Comparison of ENCODE assay signal across 10 mouse cellular contexts in genomic region chr4:141101855-141102254, GRCm38 (mm10). TPM values are rescaled to one million over a fixed set of nuclear protein-coding genes. Genes with fewer than 3 reads are reported as not detected.
DNase-seq lines count a peak whose midpoint lies in the region; ATAC-seq and TF ChIP-seq lines count a peak whose summit lies in the region.
"Had no signal": no experiment of that assay in that cellular context is flagged by ENCODE, and none has a peak within 500 bp of the region (broad histone marks: within the 10 kb centered on the region; RNA-seq: fewer than 3 reads in every experiment).

No protein-coding gene starts in this region.

- no peaks in the 10 kb centered on the region for H3K27me3 ChIP-seq in limb, embryonic 11.5 days (ENCODE audit: control insufficient read depth, insufficient read depth, low read length)
- H3K27me3 ChIP-seq in limb, embryonic 10.5 days (ENCODE audit: low read depth, poor library complexity, severe bottlenecking) = no peaks in the 10 kb centered on the region
- H3K27me3 ChIP-seq: limb, embryonic 15.5 days had no signal

- no peaks in the 10 kb centered on the region for H3K4me1 ChIP-seq in limb, embryonic 11.5 days (ENCODE audit: control insufficient read depth, insufficient read depth, low read length)
- H3K4me1 ChIP-seq in limb, embryonic 10.5 days = peaks cover 2% of the 10 kb centered on the region; the same call in 1 of the 2 replicates
- H3K4me1 ChIP-seq: limb, embryonic 15.5 days had no signal

- 64% methylated on average over 6 of the region's 6 CpGs for whole genome bisulfite sequencing in limb, embryonic 11.5 days
- WGBS in limb, embryonic 10.5 days = 69% methylated on average over 6 of the region's 6 CpGs

- ATAC-seq in CD4-positive, CD25-positive, alpha-beta regulatory T cell, adult 4 months = no peak
- no peak for ATAC-seq in limb, embryonic 11.5 days (ENCODE audit: insufficient number of reproducible peaks, low FRiP score, low TSS enrichment, low read depth)

- no peaks in the 10 kb centered on the region for H3K36me3 ChIP-seq in limb, embryonic 11.5 days (ENCODE audit: control insufficient read depth, insufficient read depth, low read length)
- no peaks in the 10 kb centered on the region for H3K36me3 ChIP-seq in limb, embryonic 10.5 days
- H3K36me3 ChIP-seq: limb, embryonic 15.5 days had no signal

- no peak for TF ChIP-seq POLR2A in brain, embryonic 14.5 days (IDR thresholded peaks at IDR 0.05; ENCODE audit: borderline replicate concordance, extremely low read depth, insufficient read depth, insufficient read length, poor library complexity, severe bottlenecking)

- H3K9ac ChIP-seq in limb, embryonic 11.5 days (ENCODE audit: low read length) = no peak overlapping the region
- H3K9ac ChIP-seq: limb, embryonic 15.5 days had no signal

- TF ChIP-seq CTCF in brain, embryonic 14.5 days (IDR thresholded peaks at IDR 0.05; ENCODE audit: borderline replicate concordance, extremely low read depth, insufficient read depth, insufficient read length) = peak; percentile 50; the same call in 1 of the 2 replicates

- peak; percentile 27 for DNase-seq in CD4-positive, CD25-positive, alpha-beta regulatory T cell, adult 2 months (ENCODE audit: low read depth, low spot score)
- peak; percentile 55 for DNase-seq in limb, embryonic 11.5 days (ENCODE audit: low spot score)
- no peak for DNase-seq in limb, embryonic 10.5 days (ENCODE audit: low spot score)
- DNase-seq in brain, embryonic 14.5 days (ENCODE audit: low read depth) = no peak
- peak; percentile 58 for DNase-seq in lung, postnatal 14 days
- no peak for DNase-seq in right cerebral cortex, postnatal 14 days
- DNase-seq in layer of hippocampus, postnatal 25 days (ENCODE audit: extremely low spot score in 1 of 2, low spot score in 1 of 2) = no peak

- no peak overlapping the region for H3K4me3 ChIP-seq in limb, embryonic 11.5 days (ENCODE audit: low read depth, low read length)
- no peak overlapping the region for H3K4me3 ChIP-seq in limb, embryonic 10.5 days
- H3K4me3 ChIP-seq: erythroblast, embryonic 14.5 days; limb, embryonic 15.5 days had no signal

- no peaks in the 10 kb centered on the region for H3K9me3 ChIP-seq in limb, embryonic 11.5 days (ENCODE audit: control insufficient read depth, low read length)
- no peaks in the 10 kb centered on the region for H3K9me3 ChIP-seq in limb, embryonic 10.5 days (replicated peaks)
- H3K9me3 ChIP-seq: limb, embryonic 15.5 days had no signal

- H3K4me2 ChIP-seq in limb, embryonic 11.5 days (ENCODE audit: low read depth, severe bottlenecking) = no peak overlapping the region
- H3K4me2 ChIP-seq: limb, embryonic 15.5 days had no signal

- no peak overlapping the region for H3K27ac ChIP-seq in limb, embryonic 11.5 days (replicated peaks; ENCODE audit: low read depth, low read length)
- H3K27ac ChIP-seq in limb, embryonic 10.5 days = no peak overlapping the region
- H3K27ac ChIP-seq: limb, embryonic 15.5 days had no signal

RNA-seq across cellular contexts. Expression of gene Spata21, which starts 13.7 kb away (rescaled TPM):
- polyA plus RNA-seq in CD4-positive, CD25-positive, alpha-beta regulatory T cell, adult 4 months (2017; shearing (Covaris generic)) = 1 to 10 TPM; 1.0 to 1.2 TPM
- polyA plus RNA-seq in limb, embryonic 11.5 days (2014; fragmentation: Nextera tagmentation; extraction: Ambion mirVana) = 0.32 TPM in 1 of 2 replicates, not detected in the other
- 0.18 TPM in 1 of 2 replicates, not detected in the other for polyA plus RNA-seq in limb, embryonic 10.5 days (2016; fragmentation: Nextera tagmentation; extraction: Ambion mirVana)
- 0.05 TPM in 1 of 2 replicates, not detected in the other for polyA plus RNA-seq in brain, embryonic 14.5 days (2012; rRNA removed)
- under 1 TPM; 0.17 to 0.21 TPM for total RNA-seq in layer of hippocampus, postnatal 25 days (2021)
- polyA plus RNA-seq: erythroblast, embryonic 14.5 days had no signal

RNA-seq across cellular contexts. Expression of gene Necap2, which starts 23.7 kb away (rescaled TPM):
- polyA plus RNA-seq in CD4-positive, CD25-positive, alpha-beta regulatory T cell, adult 4 months (2017; shearing (Covaris generic)) = 100 to 1,000 TPM in 1 of 2 experiments, 10 to 100 TPM in 1; 83.0 to 153 TPM
- 65.0 and 71.0 TPM in 2 replicates for polyA plus RNA-seq in limb, embryonic 11.5 days (2014; fragmentation: Nextera tagmentation; extraction: Ambion mirVana)
- 67.9 and 82.8 TPM in 2 replicates for polyA plus RNA-seq in limb, embryonic 10.5 days (2016; fragmentation: Nextera tagmentation; extraction: Ambion mirVana)
- 58.5 and 74.2 TPM in 2 replicates for polyA plus RNA-seq in brain, embryonic 14.5 days (2012; rRNA removed)
- total RNA-seq in layer of hippocampus, postnatal 25 days (2021) = 10 to 100 TPM; 41.2 to 46.5 TPM

RNA-seq across cellular contexts. Expression of gene Szrd1, which starts 37.7 kb away (rescaled TPM):
- 10 to 100 TPM; 38.1 to 76.7 TPM for polyA plus RNA-seq in CD4-positive, CD25-positive, alpha-beta regulatory T cell, adult 4 months (2017; shearing (Covaris generic))
- 30.5 and 39.1 TPM in 2 replicates for polyA plus RNA-seq in limb, embryonic 11.5 days (2014; fragmentation: Nextera tagmentation; extraction: Ambion mirVana)
- 39.0 and 40.2 TPM in 2 replicates for polyA plus RNA-seq in limb, embryonic 10.5 days (2016; fragmentation: Nextera tagmentation; extraction: Ambion mirVana)
- polyA plus RNA-seq in brain, embryonic 14.5 days (2012; rRNA removed) = 34.1 and 46.0 TPM in 2 replicates
- 10 to 100 TPM; 51.7 to 58.6 TPM for total RNA-seq in layer of hippocampus, postnatal 25 days (2021)

RNA-seq across cellular contexts. Expression of gene Crocc, which starts 41.5 kb away (rescaled TPM):
- polyA plus RNA-seq in CD4-positive, CD25-positive, alpha-beta regulatory T cell, adult 4 months (2017; shearing (Covaris generic)) = 1 to 10 TPM in 1 of 2 experiments, not detected in 1; 1.4 TPM
- polyA plus RNA-seq in limb, embryonic 11.5 days (2014; fragmentation: Nextera tagmentation; extraction: Ambion mirVana) = 8.7 and 9.0 TPM in 2 replicates
- polyA plus RNA-seq in limb, embryonic 10.5 days (2016; fragmentation: Nextera tagmentation; extraction: Ambion mirVana) = 10.6 and 11.4 TPM in 2 replicates
- polyA plus RNA-seq in brain, embryonic 14.5 days (2012; rRNA removed) = 40.4 and 42.5 TPM in 2 replicates
- total RNA-seq in layer of hippocampus, postnatal 25 days (2021) = 10 to 100 TPM; 46.3 to 73.9 TPM

RNA-seq across cellular contexts. Expression of gene Fbxo42, which starts 45.9 kb away (rescaled TPM):
- 1 to 10 TPM; 5.1 to 6.2 TPM for polyA plus RNA-seq in CD4-positive, CD25-positive, alpha-beta regulatory T cell, adult 4 months (2017; shearing (Covaris generic))
- 30.4 and 36.6 TPM in 2 replicates for polyA plus RNA-seq in limb, embryonic 11.5 days (2014; fragmentation: Nextera tagmentation; extraction: Ambion mirVana)
- polyA plus RNA-seq in limb, embryonic 10.5 days (2016; fragmentation: Nextera tagmentation; extraction: Ambion mirVana) = 27.1 and 32.2 TPM in 2 replicates
- 26.0 and 32.0 TPM in 2 replicates for polyA plus RNA-seq in brain, embryonic 14.5 days (2012; rRNA removed)
- 10 to 100 TPM; 25.2 to 25.8 TPM for total RNA-seq in layer of hippocampus, postnatal 25 days (2021)

Comparison
In these comparisons a context has a peak if more than half of its experiments do, and no peak if none do; other contexts are left out.
1. DNase-seq: peak in CD4-positive, CD25-positive, alpha-beta regulatory T cell, adult 2 months (single experiment), limb, embryonic 11.5 days (single experiment) and lung, postnatal 14 days (single experiment); none in limb, embryonic 10.5 days (single experiment), brain, embryonic 14.5 days (single experiment), right cerebral cortex, postnatal 14 days (single experiment) and layer of hippocampus, postnatal 25 days (0 of 2).